Mouse (Mus musculus): ENCODE measurements around the gene Rab21. TPM values are rescaled to one million over a fixed set of nuclear protein-coding genes. Genes with fewer than 3 reads are reported as not detected.

Gene Rab21
- polyA plus RNA-seq, 1 experiment from 2014 or later: 18.6 TPM

DNA sequence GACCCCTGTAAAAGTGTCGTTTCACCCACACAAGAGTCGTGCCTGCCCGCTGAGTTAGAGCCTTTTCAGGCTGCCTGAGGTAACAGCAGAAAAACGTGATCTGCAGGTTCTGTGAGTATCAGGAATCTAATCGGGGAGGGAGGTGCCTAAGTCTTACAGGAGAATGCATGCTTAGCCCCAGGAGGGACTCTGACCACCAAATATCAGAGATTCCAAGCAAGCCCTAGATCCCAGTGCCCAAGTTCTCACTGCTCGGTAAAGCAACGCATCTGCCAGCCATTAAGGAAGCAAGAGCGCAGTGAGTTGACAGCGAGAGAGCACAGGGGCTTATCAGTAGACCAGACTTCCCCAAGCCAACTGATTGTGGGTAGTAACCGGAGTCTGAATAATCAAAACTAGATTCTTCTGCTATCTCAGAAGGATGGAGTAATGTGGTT is 63.1 kb downstream of the Rab21 start:
- H3K4me1 ChIP-seq (ENCODE audit: control insufficient read depth in 2 of 2, insufficient read depth in 2 of 2, low read length in 2 of 2): peaks cover 7 to 20% of the 10 kb centered on the region in 2 experiments
- H3K4me3 ChIP-seq (ENCODE audit: control insufficient read depth in 1 of 2, insufficient read depth in 1 of 2, low read depth in 1 of 2, low read length in 2 of 2): peak overlapping the region; percentile 18 to 91
- under 1% methylated on average over 10 of the region's 10 CpGs for WGBS
- peak overlapping the region; percentile 94 for H3K9ac ChIP-seq (ENCODE audit: low read length)
- no peak for ATAC-seq (ENCODE audit: insufficient number of reproducible peaks, insufficient read depth, low FRiP score, low read depth)
- H3K27me3 ChIP-seq (ENCODE audit: control insufficient read depth, insufficient read depth, low read length): no peaks in the 10 kb centered on the region
- H3K27ac ChIP-seq (replicated peaks in 1 of 2; ENCODE audit: control insufficient read depth in 1 of 2, insufficient read depth in 1 of 2, low read depth in 2 of 2, low read length in 2 of 2): peak overlapping the region; percentile 70 to 76
- no peaks in the 10 kb centered on the region for H3K9me3 ChIP-seq (ENCODE audit: control insufficient read depth, low read length)
- H3K4me2 ChIP-seq (ENCODE audit: low read length): peak overlapping the region; percentile 70
- H3K36me3 ChIP-seq (ENCODE audit: control insufficient read depth, insufficient read depth, low read length): no peaks in the 10 kb centered on the region

DNA sequence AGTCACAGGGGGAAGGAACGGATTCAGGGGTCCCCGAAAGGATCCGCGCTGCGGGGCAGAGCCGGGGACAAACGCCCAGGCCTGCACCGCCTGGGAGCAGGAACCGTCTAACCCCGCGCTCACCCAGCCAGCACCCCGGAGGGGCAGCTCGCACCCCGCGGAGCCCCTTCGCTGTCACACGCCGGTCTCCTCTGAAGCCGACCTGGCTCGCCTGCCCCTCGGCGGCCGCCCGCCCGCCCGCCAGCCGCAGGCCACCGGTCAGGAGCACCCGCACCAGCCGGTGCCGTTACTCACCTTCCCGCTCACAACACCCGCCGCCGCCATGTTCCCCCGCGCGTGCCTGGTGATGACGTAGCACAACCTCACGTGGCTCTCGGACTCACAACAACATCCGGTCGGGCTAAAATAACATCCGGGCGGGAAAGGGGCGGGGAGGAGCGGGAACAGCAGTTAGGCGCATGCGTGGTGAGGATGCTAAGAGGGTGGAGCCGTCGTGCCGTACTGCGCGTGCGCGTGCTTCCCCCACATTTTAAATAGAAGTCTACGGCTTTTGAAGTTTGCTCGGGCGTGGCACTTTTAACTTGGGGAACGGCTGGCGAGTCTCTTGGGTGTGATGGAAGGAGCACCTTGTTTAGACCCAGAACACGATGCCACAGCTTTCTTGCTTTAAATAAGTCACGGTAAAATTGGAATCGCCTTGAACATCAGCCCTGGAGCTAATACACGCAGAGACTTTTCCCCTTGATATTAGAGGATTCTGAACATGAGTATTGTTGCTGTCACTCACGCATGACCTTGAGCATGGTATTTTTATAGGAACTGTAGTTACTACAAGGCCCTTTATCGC is 64.1 kb downstream of the Rab21 start, which contains the start of gene Tbc1d15:
Tbc1d15 (minus strand) TSS at position 380 of the 847 bp plus-strand sequence.
- H3K36me3 ChIP-seq (ENCODE audit: control insufficient read depth, insufficient read depth, low read length): no peaks in the 10 kb centered on the region
- peak within 1 kb of the TSS; percentile 94 for H3K9ac ChIP-seq (ENCODE audit: low read length)
- H3K27me3 ChIP-seq (ENCODE audit: control insufficient read depth, insufficient read depth, low read length): no peaks in the 10 kb centered on the region
- peaks cover 7 to 20% of the 10 kb centered on the region in 2 experiments for H3K4me1 ChIP-seq (ENCODE audit: control insufficient read depth in 2 of 2, insufficient read depth in 2 of 2, low read length in 2 of 2)
- H3K4me3 ChIP-seq (ENCODE audit: control insufficient read depth in 1 of 2, insufficient read depth in 1 of 2, low read depth in 1 of 2, low read length in 2 of 2): peak within 1 kb of the TSS; percentile 88 to 91
- H3K27ac ChIP-seq (replicated peaks in 1 of 2; ENCODE audit: control insufficient read depth in 1 of 2, insufficient read depth in 1 of 2, low read depth in 2 of 2, low read length in 2 of 2): peak within 1 kb of the TSS; percentile 70 to 76
- WGBS: under 1% methylated on average over 66 of the region's 67 CpGs
- peak within 1 kb of the TSS; percentile 81 for H3K4me2 ChIP-seq (ENCODE audit: low read length)
- no peaks in the 10 kb centered on the region for H3K9me3 ChIP-seq (ENCODE audit: control insufficient read depth, low read length)
- ATAC-seq (ENCODE audit: insufficient number of reproducible peaks, insufficient read depth, low FRiP score, low read depth): peak; percentile 96

DNA sequence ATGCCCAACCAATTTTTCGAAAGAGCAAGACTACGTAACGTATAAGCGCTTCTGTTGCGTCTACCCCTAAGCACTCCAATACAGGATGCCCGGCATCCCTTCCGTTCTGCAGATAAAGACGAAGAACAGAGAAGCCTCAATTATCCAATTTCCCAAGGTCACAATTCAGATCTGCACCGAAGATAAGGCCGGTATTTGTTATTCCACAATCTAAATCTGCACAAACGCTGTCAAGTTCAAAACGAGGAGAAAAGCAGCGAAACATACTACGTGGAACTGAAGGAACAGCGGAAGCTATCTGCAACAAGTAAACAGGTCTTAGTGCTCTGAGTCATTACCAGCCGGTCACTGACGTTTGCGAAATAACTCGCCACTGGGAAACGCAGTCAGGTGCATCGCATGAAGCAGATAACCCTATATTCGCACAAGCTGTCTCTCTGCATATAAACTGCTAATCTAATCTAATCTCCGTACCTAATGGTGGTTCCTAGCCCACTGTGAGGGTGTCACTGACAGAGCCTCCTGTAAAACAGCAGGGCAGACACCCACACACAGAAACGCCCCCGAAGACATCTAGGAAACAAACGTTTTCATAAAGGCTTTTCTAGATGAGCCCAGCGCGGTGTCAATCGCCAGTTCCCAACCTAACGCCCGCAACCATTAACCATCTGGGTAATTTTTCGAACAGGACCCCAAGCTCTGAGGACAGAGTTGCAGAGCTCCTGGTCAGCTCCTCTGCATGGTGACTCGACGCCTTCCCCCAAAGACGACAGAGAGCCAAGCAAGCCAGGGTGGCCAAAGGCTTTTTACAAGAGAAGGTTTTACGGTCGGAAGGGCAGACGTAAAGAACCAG is 64.9 kb downstream of the Rab21 start:
- peak overlapping the region in 1 of 2 experiments; percentile 75; a peak in 3 of 4 replicates for H3K27ac ChIP-seq (replicated peaks in 1 of 2; ENCODE audit: control insufficient read depth in 1 of 2, insufficient read depth in 1 of 2, low read depth in 2 of 2, low read length in 2 of 2)
- ATAC-seq (ENCODE audit: insufficient number of reproducible peaks, insufficient read depth, low FRiP score, low read depth): 0 out of 2 replicates have a peak, but pooled peaks have one; percentile 13

DNA sequence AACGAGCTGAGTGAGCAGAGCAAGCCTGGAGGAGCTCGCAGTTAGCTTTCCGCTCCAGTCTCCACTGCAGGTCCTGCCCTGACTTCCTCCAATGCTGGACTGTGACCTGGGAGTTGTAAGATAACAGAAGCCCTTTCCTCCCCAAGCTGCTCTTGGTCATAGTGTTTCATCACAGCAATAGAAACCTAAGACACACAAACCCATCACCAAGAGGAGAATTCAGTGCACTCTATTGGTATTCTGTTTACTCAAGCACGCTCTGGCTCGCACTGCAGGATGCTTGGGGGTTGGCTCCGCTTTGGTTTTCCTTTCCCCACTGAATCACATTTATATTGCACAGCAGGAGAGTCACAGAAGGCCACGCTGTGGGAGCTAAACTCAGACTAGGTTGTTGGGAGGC is 67.4 kb downstream of the Rab21 start:
- WGBS: 46% methylated on average over 7 of the region's 7 CpGs

More for the DNA sequence above, 64.9 kb downstream of the Rab21 start:
- 19% methylated on average over 34 of the region's 38 CpGs for WGBS
- Histone ChIP-seq H3K4me1 (ENCODE audit: control insufficient read depth in 2 of 2, insufficient read depth in 2 of 2, low read length in 2 of 2) (peaks cover 7 to 20% of the 10 kb centered on the region in 2 experiments), H3K4me2 (ENCODE audit: low read length) (peak overlapping the region; percentile 81), H3K36me3 (ENCODE audit: control insufficient read depth, insufficient read depth, low read length) (no peaks in the 10 kb centered on the region), H3K9me3 (ENCODE audit: control insufficient read depth, low read length) (no peaks in the 10 kb centered on the region), H3K9ac (ENCODE audit: low read length) (peak overlapping the region; percentile 94), H3K4me3 (ENCODE audit: control insufficient read depth in 1 of 2, insufficient read depth in 1 of 2, low read depth in 1 of 2, low read length in 2 of 2) (peak overlapping the region; percentile 88 to 91), H3K27me3 (ENCODE audit: control insufficient read depth, insufficient read depth, low read length) (no peaks in the 10 kb centered on the region)

DNA sequence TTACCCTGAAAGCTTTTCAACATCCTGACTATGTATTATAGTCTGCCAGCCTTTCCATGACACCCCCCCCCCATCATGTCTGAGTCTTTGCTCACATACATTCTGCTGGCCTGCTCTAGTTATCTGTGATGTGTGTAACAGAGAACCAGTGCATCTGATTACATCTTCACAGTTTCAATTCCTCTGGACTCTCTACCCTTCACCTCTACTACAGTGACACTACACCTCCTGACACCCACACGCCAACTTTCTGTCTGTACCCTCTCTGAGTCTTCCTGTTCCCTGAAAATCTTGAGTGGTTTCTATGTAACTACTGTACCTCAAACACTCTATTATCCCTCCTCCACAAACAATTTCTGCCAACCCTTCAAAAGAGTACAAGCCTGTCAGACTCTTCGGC is 69.9 kb downstream of the Rab21 start:
- H3K9me3 ChIP-seq (ENCODE audit: control insufficient read depth, low read length): no peaks in the 10 kb centered on the region
- H3K4me3 ChIP-seq (ENCODE audit: control insufficient read depth in 1 of 2, insufficient read depth in 1 of 2, low read depth in 1 of 2, low read length in 2 of 2): no peak overlapping the region
- peaks cover 10 to 30% of the 10 kb centered on the region in 2 experiments for H3K4me1 ChIP-seq (ENCODE audit: control insufficient read depth in 2 of 2, insufficient read depth in 2 of 2, low read length in 2 of 2)
- H3K36me3 ChIP-seq (ENCODE audit: control insufficient read depth, insufficient read depth, low read length): peaks cover under 1% of the 10 kb centered on the region; the same call in 1 of the 2 replicates
- no peaks in the 10 kb centered on the region for H3K27me3 ChIP-seq (ENCODE audit: control insufficient read depth, insufficient read depth, low read length)
- H3K4me2 ChIP-seq (ENCODE audit: low read length): no peak overlapping the region
- no peak overlapping the region for H3K9ac ChIP-seq (ENCODE audit: low read length)
- WGBS: 81% methylated on average over 2 of the region's 2 CpGs
- no peak overlapping the region for H3K27ac ChIP-seq (replicated peaks in 1 of 2; ENCODE audit: control insufficient read depth in 1 of 2, insufficient read depth in 1 of 2, low read depth in 2 of 2, low read length in 2 of 2)
- no peak for ATAC-seq (ENCODE audit: insufficient number of reproducible peaks, insufficient read depth, low FRiP score, low read depth)

More for the DNA sequence above, 67.4 kb downstream of the Rab21 start:
- Histone ChIP-seq H3K9ac (ENCODE audit: low read length) (no peak overlapping the region), H3K36me3 (ENCODE audit: control insufficient read depth, insufficient read depth, low read length) (no peaks in the 10 kb centered on the region), H3K9me3 (ENCODE audit: control insufficient read depth, low read length) (no peaks in the 10 kb centered on the region), H3K4me1 (ENCODE audit: control insufficient read depth in 2 of 2, insufficient read depth in 2 of 2, low read length in 2 of 2) (peaks cover 7 to 20% of the 10 kb centered on the region in 2 experiments), H3K4me2 (ENCODE audit: low read length) (peak overlapping the region; percentile 28; the same call in 1 of the 2 replicates), H3K4me3 (ENCODE audit: control insufficient read depth in 1 of 2, insufficient read depth in 1 of 2, low read depth in 1 of 2, low read length in 2 of 2) (no peak overlapping the region), H3K27me3 (ENCODE audit: control insufficient read depth, insufficient read depth, low read length) (no peaks in the 10 kb centered on the region), H3K27ac (replicated peaks in 1 of 2; ENCODE audit: control insufficient read depth in 1 of 2, insufficient read depth in 1 of 2, low read depth in 2 of 2, low read length in 2 of 2) (no peak overlapping the region)
- ATAC-seq (ENCODE audit: insufficient number of reproducible peaks, insufficient read depth, low FRiP score, low read depth): no peak

DNA sequence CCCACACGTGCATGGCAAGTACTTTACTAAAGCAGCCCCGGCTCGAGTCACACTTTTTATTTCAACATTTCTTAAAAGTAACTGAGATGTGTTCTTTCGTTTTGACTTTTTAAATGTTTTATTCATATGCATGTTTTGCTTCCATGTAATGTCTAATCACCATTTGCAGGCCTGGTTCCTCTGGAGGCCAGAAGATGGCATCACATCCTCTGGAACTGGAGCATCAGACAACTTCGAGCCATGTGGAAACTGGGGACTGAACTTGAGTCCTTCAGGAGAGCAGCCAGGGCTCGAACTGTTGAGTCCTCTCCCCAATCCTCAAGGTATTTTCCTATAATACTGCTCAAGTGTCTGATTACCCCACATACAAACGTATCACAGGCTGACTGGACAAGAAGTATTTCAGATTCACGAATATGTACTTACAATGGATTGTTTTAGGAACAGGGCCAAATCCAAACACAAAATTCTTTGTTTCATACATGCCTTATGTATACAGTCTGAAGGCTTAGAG is 74.3 kb downstream of the Rab21 start:
- ATAC-seq (ENCODE audit: insufficient number of reproducible peaks, insufficient read depth, low FRiP score, low read depth): no peak
- no peak overlapping the region for H3K4me3 ChIP-seq (ENCODE audit: control insufficient read depth in 1 of 2, insufficient read depth in 1 of 2, low read depth in 1 of 2, low read length in 2 of 2)
- WGBS: 66% methylated on average over 8 of the region's 8 CpGs
- H3K9ac ChIP-seq (ENCODE audit: low read length): no peak overlapping the region
- H3K4me2 ChIP-seq (ENCODE audit: low read length): no peak overlapping the region
- H3K9me3 ChIP-seq (ENCODE audit: control insufficient read depth, low read length): no peaks in the 10 kb centered on the region
- peaks cover 37% of the 10 kb centered on the region for H3K36me3 ChIP-seq (ENCODE audit: control insufficient read depth, insufficient read depth, low read length)
- H3K27me3 ChIP-seq (ENCODE audit: control insufficient read depth, insufficient read depth, low read length): no peaks in the 10 kb centered on the region
- peaks cover 4 to 10% of the 10 kb centered on the region in 2 experiments; a peak in 3 of 4 replicates for H3K4me1 ChIP-seq (ENCODE audit: control insufficient read depth in 2 of 2, insufficient read depth in 2 of 2, low read length in 2 of 2)
- no peak overlapping the region for H3K27ac ChIP-seq (replicated peaks in 1 of 2; ENCODE audit: control insufficient read depth in 1 of 2, insufficient read depth in 1 of 2, low read depth in 2 of 2, low read length in 2 of 2)

DNA sequence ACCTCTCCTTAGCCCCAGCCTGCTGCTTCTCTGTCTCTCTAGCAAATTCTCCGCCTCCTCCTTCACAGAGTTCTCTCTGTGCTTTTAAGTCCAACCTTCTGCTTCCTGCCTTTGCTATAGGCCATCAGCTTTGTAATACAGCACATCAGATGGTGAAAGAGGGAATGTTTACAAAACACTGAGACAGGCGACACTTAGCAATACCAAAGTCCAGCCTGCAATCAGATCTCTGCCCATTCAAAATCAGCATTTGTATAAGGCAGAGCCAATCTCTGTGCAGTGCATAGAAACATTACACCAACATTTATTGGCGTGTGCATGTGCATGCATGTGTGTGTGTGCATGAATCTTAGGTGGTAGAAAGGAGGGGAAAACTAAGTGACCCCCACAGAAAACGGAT is 77.5 kb downstream of the Rab21 start:
- H3K4me1 ChIP-seq (ENCODE audit: control insufficient read depth in 2 of 2, insufficient read depth in 2 of 2, low read length in 2 of 2): peaks cover 4 to 10% of the 10 kb centered on the region in 2 experiments; a peak in 3 of 4 replicates
- no peaks in the 10 kb centered on the region for H3K9me3 ChIP-seq (ENCODE audit: control insufficient read depth, low read length)
- H3K9ac ChIP-seq (ENCODE audit: low read length): no peak overlapping the region
- H3K4me2 ChIP-seq (ENCODE audit: low read length): no peak overlapping the region
- H3K36me3 ChIP-seq (ENCODE audit: control insufficient read depth, insufficient read depth, low read length): peaks cover 45% of the 10 kb centered on the region
- H3K27me3 ChIP-seq (ENCODE audit: control insufficient read depth, insufficient read depth, low read length): no peaks in the 10 kb centered on the region
- H3K4me3 ChIP-seq (ENCODE audit: control insufficient read depth in 1 of 2, insufficient read depth in 1 of 2, low read depth in 1 of 2, low read length in 2 of 2): no peak overlapping the region
- no peak for ATAC-seq (ENCODE audit: insufficient number of reproducible peaks, insufficient read depth, low FRiP score, low read depth)
- H3K27ac ChIP-seq (replicated peaks in 1 of 2; ENCODE audit: control insufficient read depth in 1 of 2, insufficient read depth in 1 of 2, low read depth in 2 of 2, low read length in 2 of 2): no peak overlapping the region
- WGBS: 85% methylated on average over 4 of the region's 4 CpGs

Data from heart, embryonic 14.5 days (tissue).